Mouse (Mus musculus) hematopoietic stem cell, adult 5-6 weeks (primary cell): ENCODE data around the gene Zmynd10. TPM values are rescaled to one million over a fixed set of nuclear protein-coding genes. Genes with fewer than 3 reads are reported as not detected.

Experiments used
- ATAC-seq, 2 experiments: fragments of 125-278 bp in 1 of 2; replicated peaks in 1 of 2; 2 replicates each; pipeline ENCODE4 v1.8.0; 2016 to 2017; ENCODE audit warnings: inconsistent platforms in 2 of 2, mild to moderate bottlenecking in 2 of 2, moderate number of reproducible peaks in 2 of 2, low read depth in 1 of 2, moderate TSS enrichment in 1 of 2; ENCODE audit not compliant: low FRiP score in 2 of 2, poor library complexity in 2 of 2, severe bottlenecking in 2 of 2, insufficient read depth in 1 of 2, low TSS enrichment in 1 of 2
- total RNA-seq: library from RNA; stranded (forward); fragments of 172-1452, 232-1000 nt; gene quantifications from 2 replicates; pipeline ENCODE4 v1.2.3, GENCODE M21; 2017

Gene Zmynd10
- total RNA-seq, 1 experiment from 2014 or later, result not detected

GRCm38 (mm10) chr9:107534408-107535202 is 12.5 kb upstream of the Zmynd10 start:
- ATAC-seq, result peak in 1 of 2 experiments; percentile 29; a peak in 2 of 4 replicates

GRCm38 (mm10) chr9:107538231-107538630 is 8.9 kb upstream of the Zmynd10 start:
- no peak for ATAC-seq

- no peak for ATAC-seq
Measured at GRCm38 (mm10) chr9:107538711-107539110, 8.4 kb upstream of the Zmynd10 start.

- ATAC-seq, result no peak
Measured at GRCm38 (mm10) chr9:107539940-107540339, 7.2 kb upstream of the Zmynd10 start.

- no peak for ATAC-seq
Measured at GRCm38 (mm10) chr9:107540420-107540819, 6.7 kb upstream of the Zmynd10 start.

GRCm38 (mm10) chr9:107541005-107541404 is 6.1 kb upstream of the Zmynd10 start:
- ATAC-seq, result no peak

GRCm38 (mm10) chr9:107541474-107542351 is 5.4 kb upstream of the Zmynd10 start, which contains the start of the genes Cyb561d2 and Nprl2:
Gene Cyb561d2 (minus strand): TSS chr9:107542193.
Gene Nprl2 (plus strand): TSS chr9:107542226.
- peak; percentile 77 to 89 for ATAC-seq

GRCm38 (mm10) chr9:107542352-107542686 is 4.8 kb upstream of the Zmynd10 start:
- no peak for ATAC-seq

- ATAC-seq, result no peak
Measured at GRCm38 (mm10) chr9:107542721-107543120, 4.4 kb upstream of the Zmynd10 start.

- no peak for ATAC-seq
Measured at GRCm38 (mm10) chr9:107543299-107543698, 3.8 kb upstream of the Zmynd10 start.

GRCm38 (mm10) chr9:107544196-107544700 is 2.9 kb upstream of the Zmynd10 start:
- ATAC-seq, result no peak

- ATAC-seq, result no peak
Measured at GRCm38 (mm10) chr9:107544729-107545128, 2.4 kb upstream of the Zmynd10 start.

- ATAC-seq, result no peak
Measured at GRCm38 (mm10) chr9:107545199-107545598, 1.9 kb upstream of the Zmynd10 start.

- ATAC-seq, result no peak
Measured at GRCm38 (mm10) chr9:107545602-107546001, 1.5 kb upstream of the Zmynd10 start.

GRCm38 (mm10) chr9:107547957-107548356 is 859 bp downstream of the Zmynd10 start:
- ATAC-seq, result no peak

GRCm38 (mm10) chr9:107548820-107549219 is 1.7 kb downstream of the Zmynd10 start:
- no peak for ATAC-seq

- ATAC-seq, result no peak
Measured at GRCm38 (mm10) chr9:107549297-107550074, 2.4 kb downstream of the Zmynd10 start.
